Mouse (Mus musculus) forebrain, embryonic 15.5 days (tissue): ENCODE measurements around the gene Acan. TPM values are rescaled to one million over a fixed set of nuclear protein-coding genes. Genes with fewer than 3 reads are reported as not detected.

Experiments used
- ATAC-seq: fragments of 200-750 bp; cut with Nextera tagmentation; replicated peaks from 2 replicates; pipeline ENCODE4 v1.8.0; 2017; ENCODE audit warnings: mild to moderate bottlenecking, moderate TSS enrichment, moderate library complexity
- H3K27ac ChIP-seq: fragments of 300-500 bp; sonication (generic); replicated peaks from 2 replicates; pipeline ENCODE4 v1.5.1; 2015; ENCODE audit warnings: mild to moderate bottlenecking, inconsistent platforms
- H3K27me3 ChIP-seq: fragments of 300-500 bp; sonication (generic); 2 replicates; pipeline ENCODE4 v1.6.1; 2015; ENCODE audit warnings: inconsistent platforms
- H3K36me3 ChIP-seq: fragments of 300-500 bp; sonication (generic); 2 replicates; pipeline ENCODE4 v1.6.1; 2015; ENCODE audit warnings: mild to moderate bottlenecking, inconsistent platforms
- H3K4me1 ChIP-seq: fragments of 300-500 bp; sonication (generic); 2 replicates; pipeline ENCODE4 v1.6.1; 2015; ENCODE audit warnings: inconsistent platforms
- H3K4me2 ChIP-seq: fragments of 300-500 bp; sonication (generic); replicated peaks from 2 replicates; pipeline ENCODE4 v1.6.1; 2015; ENCODE audit warnings: mild to moderate bottlenecking, inconsistent platforms
- H3K4me3 ChIP-seq: fragments of 300-500 bp; sonication (generic); 2 replicates; pipeline ENCODE4 v1.5.1; 2015; ENCODE audit warnings: mild to moderate bottlenecking, inconsistent platforms
- H3K9ac ChIP-seq: fragments of 300-500 bp; sonication (generic); replicated peaks from 2 replicates; pipeline ENCODE4 v1.6.1; 2015; ENCODE audit warnings: mild to moderate bottlenecking, inconsistent platforms
- H3K9me3 ChIP-seq: fragments of 300-500 bp; sonication (generic); 2 replicates; pipeline ENCODE4 v1.6.1; 2016; ENCODE audit warnings: inconsistent platforms
- WGBS: fragments of 180-500 bp; shearing (Covaris S2); methylation state at CpG from one replicate; pipeline ENCODE4 v1.1.7; 2015; ENCODE audit warnings: mixed read lengths; 5-methylcytosine and 5-hydroxymethylcytosine counted together
- polyA plus RNA-seq: library from polyadenylated mRNA; unstranded; fragments of >200 nt; fragmentation: Nextera tagmentation; extraction: Ambion mirVana; gene quantifications from 2 replicates; pipeline ENCODE4 v1.2.1, GENCODE M21; 2015

Gene Acan
- polyA plus RNA-seq, 1 experiment from 2014 or later = 0.08 TPM

DNA sequence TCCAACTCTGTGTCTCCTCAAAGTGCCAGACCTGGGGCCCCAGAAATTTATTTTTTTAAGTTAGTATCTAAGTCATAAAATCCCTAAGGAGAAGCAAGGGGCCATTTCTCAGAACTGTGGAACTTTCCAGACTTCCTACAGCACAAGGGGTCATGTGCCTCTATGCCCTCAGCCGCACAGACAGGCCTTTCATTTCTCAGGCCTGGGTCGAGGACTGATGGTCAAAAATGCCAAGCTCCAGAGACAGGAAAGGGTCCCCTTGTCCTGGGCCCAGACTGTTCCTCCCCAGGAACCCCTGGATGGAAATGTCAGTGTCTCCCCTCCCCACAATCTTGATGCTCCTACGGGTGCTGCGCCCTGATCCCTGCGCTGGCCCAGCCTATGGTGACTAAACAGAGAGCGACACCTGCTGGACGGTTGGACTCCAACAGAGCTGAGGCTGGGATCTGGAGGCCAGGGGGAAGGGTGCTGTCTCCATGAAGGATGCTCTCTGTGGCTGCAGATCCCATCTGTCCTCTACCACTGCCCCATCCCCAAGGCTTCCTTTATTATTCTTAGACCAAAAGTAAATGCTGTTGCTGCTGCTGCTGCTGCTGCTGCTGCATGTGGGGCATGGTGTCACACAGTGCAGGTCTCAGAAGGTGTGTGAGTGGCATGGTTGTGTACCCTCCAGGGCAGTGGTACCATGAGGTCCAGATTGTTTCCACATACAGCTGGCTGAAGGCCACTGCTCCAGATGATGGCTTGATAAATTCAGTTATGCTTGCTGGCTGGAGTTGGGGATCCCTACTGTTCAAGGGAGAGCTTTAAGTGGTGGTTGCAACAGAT lies 27.5 kb downstream of the Acan start:
- Histone ChIP-seq H3K4me2 (no peak overlapping the region), H3K36me3 (no peaks in the 10 kb centered on the region), H3K9ac (no peak overlapping the region), H3K27ac (no peak overlapping the region), H3K4me3 (no peak overlapping the region), H3K9me3 (no peaks in the 10 kb centered on the region), H3K4me1 (0 out of 2 replicates have a peak, but pooled peaks cover 3% of the 10 kb centered on the region), H3K27me3 (no peaks in the 10 kb centered on the region)
- peak; percentile 78 for ATAC-seq
- 15% methylated on average over 7 of the region's 7 CpGs for WGBS

DNA sequence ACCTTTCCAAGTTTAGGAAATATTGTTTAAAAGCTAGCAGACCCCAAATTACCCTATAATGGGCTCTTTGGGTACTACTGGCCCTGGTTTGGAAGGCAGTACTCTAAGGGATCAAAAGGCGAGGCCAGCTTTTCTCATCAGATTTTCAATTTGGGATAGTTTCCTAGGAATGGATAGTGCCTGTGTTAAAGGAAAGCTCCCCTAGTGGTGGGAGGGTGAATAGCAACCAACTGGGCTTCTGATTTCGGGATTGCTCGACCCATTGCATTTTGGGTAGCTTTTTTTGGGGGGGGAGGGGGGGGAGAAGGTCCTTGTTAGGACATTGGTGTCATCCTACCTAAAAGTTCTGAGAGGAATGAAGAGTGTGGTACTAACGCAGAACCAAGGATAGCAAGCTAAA lies 35.8 kb downstream of the Acan start:
- 61% methylated on average over 4 of the region's 4 CpGs for WGBS
- Histone ChIP-seq H3K36me3 (no peaks in the 10 kb centered on the region), H3K4me1 (no peaks in the 10 kb centered on the region), H3K4me3 (no peak overlapping the region), H3K27me3 (no peaks in the 10 kb centered on the region), H3K27ac (no peak overlapping the region), H3K9me3 (no peaks in the 10 kb centered on the region), H3K4me2 (no peak overlapping the region), H3K9ac (no peak overlapping the region)
- ATAC-seq = no peak

DNA sequence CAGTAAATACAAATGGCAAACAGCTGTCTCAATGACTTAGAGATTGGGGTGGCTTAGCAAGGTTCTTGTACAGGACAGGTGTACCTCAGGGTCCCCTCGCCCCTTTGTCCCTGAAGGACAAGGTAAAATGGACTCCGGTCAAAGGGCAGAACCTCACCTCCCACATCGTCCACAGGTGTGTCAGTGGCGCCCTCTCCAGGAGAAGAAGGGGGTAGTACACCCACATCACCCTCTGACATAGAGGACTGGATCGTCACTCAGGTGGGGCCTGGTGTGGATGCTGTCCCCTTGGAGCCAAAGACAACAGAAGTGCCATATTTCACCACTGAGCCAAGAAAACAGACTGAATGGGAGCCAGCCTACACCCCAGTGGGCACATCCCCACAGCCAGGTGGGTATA lies 43.2 kb downstream of the Acan start:
- no peak for ATAC-seq
- no peaks in the 10 kb centered on the region for H3K36me3 ChIP-seq
- no peak overlapping the region for H3K27ac ChIP-seq
- H3K4me2 ChIP-seq = no peak overlapping the region
- no peak overlapping the region for H3K4me3 ChIP-seq
- no peaks in the 10 kb centered on the region for H3K27me3 ChIP-seq
- WGBS = 84% methylated on average over 5 of the region's 5 CpGs
- no peak overlapping the region for H3K9ac ChIP-seq
- no peaks in the 10 kb centered on the region for H3K4me1 ChIP-seq
- no peaks in the 10 kb centered on the region for H3K9me3 ChIP-seq

DNA sequence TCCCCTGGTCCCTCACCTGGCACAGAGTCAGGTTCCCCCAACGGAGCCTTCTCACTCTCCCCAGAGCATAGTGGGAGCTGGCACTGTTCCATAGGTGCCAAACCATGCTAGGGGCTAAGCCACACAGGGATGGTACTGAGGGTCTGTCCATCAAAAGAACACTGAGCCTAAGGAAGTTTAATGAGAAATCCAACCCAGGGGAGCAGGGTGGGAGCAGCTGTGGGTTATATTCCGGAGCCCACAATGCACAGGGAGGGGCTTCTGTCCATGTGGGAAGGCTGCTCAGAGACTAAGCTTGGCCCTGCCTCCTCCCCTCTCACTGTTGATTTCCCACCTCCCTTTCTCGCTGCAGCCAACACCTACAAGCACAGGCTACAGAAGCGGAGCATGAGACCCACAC lies 60.6 kb downstream of the Acan start:
- Histone ChIP-seq H3K9me3 (no peaks in the 10 kb centered on the region), H3K27ac (no peak overlapping the region), H3K36me3 (no peaks in the 10 kb centered on the region), H3K4me2 (no peak overlapping the region), H3K9ac (no peak overlapping the region), H3K27me3 (no peaks in the 10 kb centered on the region), H3K4me1 (peaks cover 7% of the 10 kb centered on the region; the same call in 1 of the 2 replicates), H3K4me3 (no peak overlapping the region)
- WGBS = 33% methylated on average over 4 of the region's 4 CpGs
- no peak for ATAC-seq

DNA sequence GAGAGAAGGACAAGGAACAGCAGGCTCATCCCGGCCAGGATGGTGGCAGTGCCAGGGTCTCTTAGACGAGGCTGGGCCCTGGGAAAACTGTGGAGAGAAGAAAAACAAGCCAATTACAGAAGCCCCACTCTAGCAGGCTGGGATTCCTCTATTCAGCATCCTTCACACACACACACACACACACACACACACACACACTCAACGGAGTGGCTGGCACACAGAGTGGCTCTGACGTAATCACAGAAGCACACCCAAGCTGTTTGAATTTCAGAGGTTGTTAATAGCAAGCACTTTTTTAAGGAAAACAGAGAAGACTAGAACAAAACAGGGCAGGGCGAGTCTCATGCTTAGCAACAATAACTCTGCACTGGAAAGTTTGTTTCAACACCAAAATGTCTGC lies 70.2 kb downstream of the Acan start:
- H3K36me3 ChIP-seq = no peaks in the 10 kb centered on the region
- H3K4me3 ChIP-seq = no peak overlapping the region
- WGBS = 48% methylated on average over 5 of the region's 5 CpGs
- H3K9me3 ChIP-seq = no peaks in the 10 kb centered on the region
- no peak overlapping the region for H3K27ac ChIP-seq
- H3K4me1 ChIP-seq = no peaks in the 10 kb centered on the region
- H3K27me3 ChIP-seq = no peaks in the 10 kb centered on the region
- no peak overlapping the region for H3K4me2 ChIP-seq
- H3K9ac ChIP-seq = no peak overlapping the region
- ATAC-seq = peak; percentile 79

DNA sequence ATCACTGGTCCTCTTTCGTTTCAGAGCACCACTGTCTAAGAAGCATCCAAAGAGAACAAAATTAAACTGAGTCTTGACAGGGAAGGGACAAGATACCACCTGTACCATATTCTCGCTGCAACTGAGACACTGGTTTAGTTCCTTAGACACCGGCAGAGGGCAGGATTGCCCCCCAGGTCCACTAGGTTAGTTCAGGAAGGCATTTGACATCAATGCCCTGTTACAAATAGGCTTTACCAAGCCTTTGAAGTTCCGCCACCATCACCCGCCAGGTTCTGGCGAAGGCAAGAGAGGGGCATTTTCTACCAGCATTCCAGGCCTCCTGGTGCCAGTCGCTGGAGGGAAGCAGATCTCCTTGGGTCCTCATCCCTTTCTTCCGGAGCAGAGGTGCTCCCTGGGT lies 76.6 kb downstream of the Acan start:
- H3K27me3 ChIP-seq = no peaks in the 10 kb centered on the region
- no peak for ATAC-seq
- H3K4me1 ChIP-seq = peaks cover 8% of the 10 kb centered on the region; the same call in 1 of the 2 replicates
- 0 out of 2 replicates have a peak overlapping the region, but pooled peaks have one; percentile 24 for H3K4me3 ChIP-seq
- H3K36me3 ChIP-seq = no peaks in the 10 kb centered on the region
- no peak overlapping the region for H3K27ac ChIP-seq
- 21% methylated on average over 8 of the region's 8 CpGs for WGBS
- no peak overlapping the region for H3K9ac ChIP-seq
- no peaks in the 10 kb centered on the region for H3K9me3 ChIP-seq
- H3K4me2 ChIP-seq = peak overlapping the region; percentile 35; the same call in 1 of the 2 replicates

DNA sequence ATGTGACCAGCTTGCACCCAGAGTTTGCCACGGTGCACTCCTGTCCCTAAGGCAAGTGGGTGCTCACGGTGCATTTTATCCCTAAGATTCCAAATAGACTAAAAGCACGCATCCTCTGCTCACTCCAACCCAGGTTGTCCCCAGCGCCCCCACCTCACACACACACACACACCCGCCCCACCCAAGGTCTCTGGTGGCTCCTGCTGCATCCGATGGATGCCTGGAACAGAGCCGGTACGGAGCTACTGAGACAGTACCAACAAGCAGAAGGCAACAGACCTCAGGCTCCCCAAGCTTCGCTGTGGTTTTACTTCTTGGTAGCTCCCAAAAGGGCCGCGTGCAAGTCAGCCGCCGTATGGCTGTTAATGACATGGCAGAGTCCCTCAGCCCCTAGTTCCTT lies 77.1 kb downstream of the Acan start:
- 15% methylated on average over 13 of the region's 13 CpGs for WGBS
- H3K36me3 ChIP-seq = no peaks in the 10 kb centered on the region
- peak overlapping the region; percentile 19; the same call in 1 of the 2 replicates for H3K9ac ChIP-seq
- ATAC-seq = peak; percentile 32
- peaks cover 8% of the 10 kb centered on the region; the same call in 1 of the 2 replicates for H3K4me1 ChIP-seq
- H3K27me3 ChIP-seq = no peaks in the 10 kb centered on the region
- H3K4me2 ChIP-seq = peak overlapping the region; percentile 35
- H3K4me3 ChIP-seq = peak overlapping the region; percentile 24
- no peak overlapping the region for H3K27ac ChIP-seq
- no peaks in the 10 kb centered on the region for H3K9me3 ChIP-seq

DNA sequence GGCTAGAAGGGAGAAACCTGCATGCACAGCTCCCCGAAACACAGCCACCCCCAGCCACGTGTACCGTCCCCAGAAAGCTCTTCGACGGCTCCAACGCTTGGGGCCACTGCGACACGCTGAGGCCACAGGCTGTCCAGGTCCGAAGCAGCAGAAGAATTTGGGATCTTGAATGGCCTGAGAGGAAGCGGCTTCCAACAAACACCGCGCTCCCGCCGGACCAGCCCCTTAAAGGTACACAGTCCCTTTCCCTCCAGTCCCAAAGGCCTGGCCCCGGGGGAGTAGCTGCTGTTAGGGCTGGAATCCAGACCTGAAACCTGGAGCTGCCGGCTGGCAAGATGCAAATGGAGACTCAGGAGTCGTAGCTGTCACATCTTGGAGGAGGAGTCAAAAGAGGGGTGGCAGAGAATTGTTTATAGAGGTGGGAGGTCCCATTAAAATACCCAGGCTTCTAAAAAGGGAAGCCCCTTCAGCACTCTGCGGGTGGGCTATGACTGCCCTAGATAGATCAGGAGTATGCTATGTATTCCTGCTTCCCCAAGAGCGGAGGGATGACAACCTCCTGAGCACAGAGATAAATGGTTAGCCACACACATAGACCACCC lies 77.7 kb downstream of the Acan start, which contains the start of gene Hapln3:
Hapln3 (minus strand) TSS at position 176 of the 602 bp plus-strand sequence.
- no peaks in the 10 kb centered on the region for H3K27me3 ChIP-seq
- H3K36me3 ChIP-seq = no peaks in the 10 kb centered on the region; the same call in 1 of the 2 replicates
- WGBS = 3% methylated on average over 19 of the region's 19 CpGs
- H3K9ac ChIP-seq = peak within 1 kb of the TSS; percentile 19; the same call in 1 of the 2 replicates
- no peak within 1 kb of the TSS for H3K27ac ChIP-seq
- peak; percentile 51 for ATAC-seq
- H3K4me1 ChIP-seq = peaks cover 8% of the 10 kb centered on the region; the same call in 1 of the 2 replicates
- no peaks in the 10 kb centered on the region for H3K9me3 ChIP-seq
- peak within 1 kb of the TSS; percentile 35 for H3K4me2 ChIP-seq
- H3K4me3 ChIP-seq = peak within 1 kb of the TSS; percentile 24

DNA sequence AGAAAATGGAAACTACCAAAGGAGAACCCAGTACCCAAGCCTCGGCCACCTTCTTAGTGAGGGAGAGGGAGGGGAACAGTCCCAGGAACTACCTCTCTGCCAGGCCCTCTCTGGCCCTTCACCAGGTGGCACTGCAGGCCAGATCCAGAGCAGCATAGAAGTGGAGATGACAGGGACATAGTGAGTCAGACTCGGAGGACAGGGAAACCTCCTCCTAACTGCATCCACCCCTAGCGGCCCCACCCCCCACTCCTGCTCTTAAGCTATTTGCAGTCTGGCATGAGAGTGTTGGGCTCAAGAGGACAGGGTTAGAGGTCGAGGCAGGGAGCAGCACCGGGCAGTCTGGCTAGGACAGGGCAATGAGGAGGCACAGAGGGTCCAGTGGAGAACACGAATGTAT lies 80.1 kb downstream of the Acan start:
- no peak overlapping the region for H3K9ac ChIP-seq
- H3K4me2 ChIP-seq = no peak overlapping the region
- no peak for ATAC-seq
- no peak overlapping the region for H3K27ac ChIP-seq
- 41% methylated on average over 6 of the region's 6 CpGs for WGBS
- H3K4me1 ChIP-seq = peaks cover 8% of the 10 kb centered on the region; the same call in 1 of the 2 replicates
- no peaks in the 10 kb centered on the region for H3K27me3 ChIP-seq
- H3K9me3 ChIP-seq = no peaks in the 10 kb centered on the region
- H3K4me3 ChIP-seq = no peak overlapping the region
- no peaks in the 10 kb centered on the region; the same call in none of the 2 replicates for H3K36me3 ChIP-seq

DNA sequence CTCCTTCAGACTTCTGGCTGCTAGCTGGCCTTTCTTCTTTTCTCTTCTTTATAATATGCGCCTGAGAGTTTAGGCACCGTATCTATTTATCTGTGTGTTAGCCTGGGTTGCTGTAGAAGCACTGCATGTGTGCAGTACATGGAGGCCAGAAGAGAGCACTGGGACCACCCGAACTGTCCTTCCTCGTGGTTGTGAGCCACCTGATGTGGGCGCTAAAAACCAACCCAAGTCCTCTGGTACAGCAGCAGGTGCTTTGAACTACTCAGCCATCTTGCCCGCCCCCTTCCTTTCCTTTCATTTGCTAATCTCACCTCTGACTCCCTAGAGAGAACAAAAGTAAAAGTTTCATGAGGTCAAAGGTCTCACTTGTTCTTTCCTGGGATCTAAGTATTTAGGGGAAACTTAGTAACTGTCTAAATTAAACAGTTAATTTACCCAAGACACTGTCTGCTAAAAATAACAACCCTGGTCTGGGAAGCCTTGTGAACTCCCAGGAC lies 86.1 kb downstream of the Acan start:
- H3K9me3 ChIP-seq = no peaks in the 10 kb centered on the region
- no peak overlapping the region for H3K9ac ChIP-seq
- H3K4me3 ChIP-seq = no peak overlapping the region
- H3K27me3 ChIP-seq = no peaks in the 10 kb centered on the region
- no peak overlapping the region for H3K4me2 ChIP-seq
- WGBS = 54% methylated on average over 6 of the region's 6 CpGs
- H3K4me1 ChIP-seq = no peaks in the 10 kb centered on the region
- no peak overlapping the region for H3K27ac ChIP-seq
- ATAC-seq = no peak
- no peaks in the 10 kb centered on the region; the same call in none of the 2 replicates for H3K36me3 ChIP-seq

DNA sequence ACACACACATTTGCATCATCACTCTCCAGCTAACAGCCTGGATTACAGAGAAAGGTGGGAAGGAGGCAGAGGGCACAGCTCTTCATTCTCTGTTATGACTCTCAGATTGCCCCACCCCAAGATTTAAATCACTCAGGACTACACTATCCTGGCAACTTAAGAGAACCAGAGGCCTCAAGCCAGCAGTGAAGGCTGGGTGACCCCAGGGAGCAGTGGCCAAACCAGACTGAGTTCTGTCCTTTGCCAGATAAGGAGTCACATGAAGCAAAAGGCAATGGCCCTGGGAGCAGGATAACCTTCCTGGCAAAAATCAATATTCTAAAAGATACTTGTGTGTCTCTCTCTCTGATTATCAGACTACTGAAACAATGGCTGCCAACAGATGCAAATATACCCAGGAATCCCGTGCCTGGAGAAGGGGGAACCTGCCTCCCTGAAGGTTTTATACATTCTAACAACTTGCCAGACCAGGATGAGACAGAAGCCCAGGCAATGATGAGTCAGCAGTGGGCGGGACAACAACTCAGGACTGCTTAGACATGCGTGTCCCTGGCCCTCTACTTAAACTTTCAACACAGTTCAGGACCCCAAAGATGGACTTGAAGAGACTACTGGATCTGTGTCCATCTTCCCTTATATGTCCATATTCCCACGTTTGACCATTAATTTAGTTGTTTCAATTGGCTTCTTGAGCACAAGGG lies 86.8 kb downstream of the Acan start:
- Histone ChIP-seq H3K27me3 (no peaks in the 10 kb centered on the region), H3K36me3 (no peaks in the 10 kb centered on the region; the same call in none of the 2 replicates), H3K9ac (no peak overlapping the region), H3K4me1 (no peaks in the 10 kb centered on the region), H3K27ac (no peak overlapping the region), H3K4me2 (no peak overlapping the region), H3K9me3 (no peaks in the 10 kb centered on the region), H3K4me3 (no peak overlapping the region)
- no peak for ATAC-seq
- 57% methylated on average over 4 of the region's 4 CpGs for WGBS

DNA sequence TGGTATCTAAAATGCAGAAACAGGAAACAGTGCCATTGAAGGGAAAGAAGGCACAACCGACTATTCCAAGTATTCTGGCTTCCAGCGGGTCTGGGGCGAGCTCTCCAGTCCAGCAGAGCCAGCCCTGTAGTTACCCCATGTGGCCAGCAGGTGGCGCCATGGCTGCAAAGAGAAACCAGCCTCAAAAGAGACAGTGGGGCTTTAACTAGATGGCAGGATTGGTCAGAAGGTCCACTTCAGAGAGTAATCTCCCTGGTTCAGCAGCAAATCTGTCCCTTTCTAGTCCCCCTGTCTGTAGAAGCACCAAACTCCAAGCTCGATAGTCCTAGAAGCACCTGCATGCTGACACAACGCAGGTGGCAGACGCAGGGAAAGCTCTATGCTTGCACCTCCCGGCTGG lies 87.6 kb downstream of the Acan start:
- no peak overlapping the region for H3K9ac ChIP-seq
- no peak overlapping the region for H3K27ac ChIP-seq
- no peaks in the 10 kb centered on the region for H3K9me3 ChIP-seq
- H3K36me3 ChIP-seq = no peaks in the 10 kb centered on the region; the same call in 1 of the 2 replicates
- H3K27me3 ChIP-seq = no peaks in the 10 kb centered on the region
- no peaks in the 10 kb centered on the region for H3K4me1 ChIP-seq
- H3K4me3 ChIP-seq = no peak overlapping the region
- WGBS = 32% methylated on average over 8 of the region's 8 CpGs
- no peak overlapping the region for H3K4me2 ChIP-seq
- ATAC-seq = peak; percentile 46
